Comparison of ENCODE assay signal across 16 mouse cellular contexts in the genomic region with DNA sequence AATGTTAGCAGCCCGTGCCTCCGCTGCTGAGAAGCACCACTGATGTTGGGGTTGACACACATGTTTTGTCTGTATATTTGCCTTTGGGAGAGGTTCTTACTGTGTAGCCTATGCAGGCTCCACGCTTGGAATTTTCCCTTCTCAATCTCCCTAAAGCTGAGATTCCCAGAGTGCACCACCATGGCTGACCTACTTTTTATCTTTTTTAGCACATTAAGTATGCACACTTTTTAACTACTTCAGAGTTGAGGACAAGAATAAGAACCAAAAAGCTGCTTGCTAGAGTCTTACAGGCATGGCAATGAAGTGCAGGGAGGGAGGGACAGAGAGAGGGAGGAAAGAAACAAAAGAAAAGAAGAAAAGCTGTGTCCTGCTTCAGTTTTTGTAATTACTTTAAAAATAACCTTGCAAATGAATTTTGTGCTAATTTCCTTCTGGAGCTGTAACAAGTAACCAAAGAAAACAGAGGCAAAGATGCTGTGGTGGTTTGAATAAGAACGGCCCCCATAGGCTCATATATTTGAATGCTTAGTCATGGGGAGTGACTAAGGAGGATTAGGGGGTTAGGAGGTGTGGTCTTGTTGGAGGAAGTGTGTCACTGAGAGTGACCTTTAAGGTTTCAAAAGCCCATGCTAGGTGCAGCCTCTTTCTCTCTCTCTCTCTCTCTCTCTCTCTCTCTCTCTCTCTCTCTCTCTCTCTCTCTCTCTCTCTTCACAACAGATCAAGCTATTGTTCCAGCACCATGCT.
DNase-seq lines count a peak whose midpoint lies in the region.
"Had no signal": no experiment of that assay in that cellular context is flagged by ENCODE, and none has a peak within 500 bp of the region (broad histone marks: within the 10 kb centered on the region; RNA-seq: fewer than 3 reads in every experiment).

No protein-coding gene starts in this region.

- peak; percentile 27 for DNase-seq in right cerebral cortex, adult 18-20 months
- no peak for DNase-seq in right cerebral cortex, postnatal 10 days (ENCODE audit: low spot score in 2 of 2)
- peak; percentile 66 for DNase-seq in ES-CJ7 (ENCODE audit: low read depth, low spot score)
- DNase-seq in brain, adult 2 months (ENCODE audit: low read depth, low spot score) = peak; percentile 63
- DNase-seq in kidney, adult 18-20 months = no peak
- DNase-seq in retina, embryonic 14.5 days (ENCODE audit: low spot score) = no peak
- DNase-seq in kidney, postnatal 36 days = no peak
- DNase-seq: cerebellum, adult 2 months; cerebellum, postnatal 36 days; gastrocnemius, postnatal 36 days; heart, postnatal 36 days; kidney, adult 8-10 months; kidney, postnatal 14 days; lung, postnatal 4 days; right cerebral cortex, postnatal 25 days; spleen, adult 18-20 months had no signal

Comparison
In these comparisons a context has a peak if more than half of its experiments do, and no peak if none do; other contexts are left out.
1. DNase-seq: peak in right cerebral cortex, adult 18-20 months (single experiment), ES-CJ7 (single experiment) and brain, adult 2 months (single experiment); none in right cerebral cortex, postnatal 10 days (0 of 2), kidney, adult 18-20 months (single experiment), retina, embryonic 14.5 days (single experiment) and kidney, postnatal 36 days (0 of 2).